In genomic region chr6:84018906-84019550, GRCm38 (mm10) we compare ENCODE assay signal across 9 mouse cellular contexts. TPM values are rescaled to one million over a fixed set of nuclear protein-coding genes. Genes with fewer than 3 reads are reported as not detected.
A peak's percentile ranks its signal among the peaks of the same experiment; 100 is the strongest.
DNase-seq lines count a peak whose midpoint lies in the region; ATAC-seq and TF ChIP-seq lines count a peak whose summit lies in the region.
"Had no signal": no experiment of that assay in that cellular context is flagged by ENCODE, and none has a peak within 500 bp of the region (broad histone marks: within the 10 kb centered on the region; RNA-seq: fewer than 3 reads in every experiment).

No protein-coding gene starts in this region.

- no peaks in the 10 kb centered on the region for H3K36me3 ChIP-seq in forebrain, postnatal 0 days (ENCODE audit: insufficient read depth)
- H3K36me3 ChIP-seq in hindbrain, embryonic 11.5 days (ENCODE audit: control insufficient read depth, insufficient read depth, low read length), result no peaks in the 10 kb centered on the region
- H3K36me3 ChIP-seq in limb, embryonic 14.5 days (ENCODE audit: control insufficient read depth, insufficient read depth, low read length), result no peaks in the 10 kb centered on the region
- H3K36me3 ChIP-seq in midbrain, embryonic 15.5 days (replicated peaks), result no peaks in the 10 kb centered on the region

- H3K4me1 ChIP-seq in forebrain, postnatal 0 days (ENCODE audit: insufficient read depth), result peaks cover 6% of the 10 kb centered on the region; the same call in 1 of the 2 replicates
- H3K4me1 ChIP-seq in hindbrain, embryonic 11.5 days (replicated peaks; ENCODE audit: control insufficient read depth, insufficient read depth, low read length), result no peaks in the 10 kb centered on the region; the same call in 1 of the 2 replicates
- H3K4me1 ChIP-seq in limb, embryonic 14.5 days (ENCODE audit: control insufficient read depth, insufficient read depth, low read length), result peaks cover 9% of the 10 kb centered on the region; the same call in 1 of the 2 replicates
- peaks cover 8% of the 10 kb centered on the region for H3K4me1 ChIP-seq in midbrain, embryonic 15.5 days

- H3K27me3 ChIP-seq in forebrain, postnatal 0 days (ENCODE audit: insufficient read depth, low read length), result no peaks in the 10 kb centered on the region
- H3K27me3 ChIP-seq in hindbrain, embryonic 11.5 days (ENCODE audit: control insufficient read depth, insufficient read depth, low read length), result peaks cover 2% of the 10 kb centered on the region
- no peaks in the 10 kb centered on the region for H3K27me3 ChIP-seq in limb, embryonic 14.5 days (ENCODE audit: control insufficient read depth, insufficient read depth, low read length)
- peaks cover 5% of the 10 kb centered on the region for H3K27me3 ChIP-seq in midbrain, embryonic 15.5 days (replicated peaks)
- H3K27me3 ChIP-seq: Patski had no signal

- TF ChIP-seq POLR2A in limb, embryonic 14.5 days (IDR thresholded peaks at IDR 0.05; ENCODE audit: borderline replicate concordance, extremely low read depth, insufficient read depth, insufficient read length), result no peak

- peak overlapping the region; percentile 33; the same call in 1 of the 2 replicates for H3K9ac ChIP-seq in forebrain, postnatal 0 days
- H3K9ac ChIP-seq in hindbrain, embryonic 11.5 days (ENCODE audit: low read depth, low read length), result no peak overlapping the region
- peak overlapping the region; percentile 12; the same call in 1 of the 2 replicates for H3K9ac ChIP-seq in limb, embryonic 14.5 days (ENCODE audit: low read depth, low read length, severe bottlenecking)
- H3K9ac ChIP-seq in midbrain, embryonic 15.5 days, result peak overlapping the region; percentile 26; the same call in 1 of the 2 replicates

- H3K4me3 ChIP-seq in forebrain, postnatal 0 days (ENCODE audit: low read depth, low read length), result peak overlapping the region; percentile 32
- H3K4me3 ChIP-seq in hindbrain, embryonic 11.5 days (ENCODE audit: low read depth, low read length), result peak overlapping the region; percentile 12
- H3K4me3 ChIP-seq in limb, embryonic 14.5 days (replicated peaks; ENCODE audit: low read length), result peak overlapping the region; percentile 28
- peak overlapping the region; percentile 33 for H3K4me3 ChIP-seq in midbrain, embryonic 15.5 days

- H3K4me2 ChIP-seq in forebrain, postnatal 0 days (ENCODE audit: low read depth), result peak overlapping the region; percentile 62
- peak overlapping the region; percentile 45 for H3K4me2 ChIP-seq in hindbrain, embryonic 11.5 days (replicated peaks; ENCODE audit: low read depth, low read length)
- peak overlapping the region; percentile 67 for H3K4me2 ChIP-seq in limb, embryonic 14.5 days (replicated peaks; ENCODE audit: low read depth, low read length, severe bottlenecking)
- H3K4me2 ChIP-seq in midbrain, embryonic 15.5 days, result peak overlapping the region; percentile 61

- H3K27ac ChIP-seq in forebrain, postnatal 0 days (ENCODE audit: low read depth, low read length), result no peak overlapping the region
- no peak overlapping the region for H3K27ac ChIP-seq in hindbrain, embryonic 11.5 days (ENCODE audit: low read depth, low read length)
- no peak overlapping the region for H3K27ac ChIP-seq in limb, embryonic 14.5 days (replicated peaks; ENCODE audit: low read depth, low read length)
- no peak overlapping the region for H3K27ac ChIP-seq in midbrain, embryonic 15.5 days

- DNase-seq in urinary bladder, adult 18-20 months (ENCODE audit: low spot score in 2 of 2), result peak; percentile 43 to 46
- DNase-seq in urinary bladder, postnatal 4 days (ENCODE audit: low spot score in 2 of 2), result no peak
- DNase-seq in forebrain, postnatal 0 days, result no peak
- peak; percentile 56 for DNase-seq in hindbrain, embryonic 11.5 days (ENCODE audit: low spot score)
- peak; percentile 62 for DNase-seq in limb, embryonic 14.5 days (ENCODE audit: low spot score)
- DNase-seq in yolk sac, embryonic 10.5 days (ENCODE audit: low spot score), result peak; percentile 46
- no peak for DNase-seq in left cerebral cortex, adult 9 months (ENCODE audit: low spot score in 2 of 2)

- WGBS in forebrain, postnatal 0 days, result 6% methylated on average over 28 of the region's 28 CpGs
- 6% methylated on average over 28 of the region's 28 CpGs for WGBS in hindbrain, embryonic 11.5 days
- 2% methylated on average over 28 of the region's 28 CpGs for WGBS in limb, embryonic 14.5 days
- 3% methylated on average over 28 of the region's 28 CpGs for WGBS in midbrain, embryonic 15.5 days

- ATAC-seq in forebrain, postnatal 0 days, result peak; percentile 38; the same call in 1 of the 2 replicates
- ATAC-seq in hindbrain, embryonic 11.5 days (ENCODE audit: low FRiP score), result no peak
- ATAC-seq in limb, embryonic 14.5 days (ENCODE audit: low FRiP score, low read depth), result peak; percentile 74
- no peak for ATAC-seq in midbrain, embryonic 15.5 days (replicated peaks)
- ATAC-seq: Patski had no signal

- no peaks in the 10 kb centered on the region for H3K9me3 ChIP-seq in forebrain, postnatal 0 days (ENCODE audit: low read length)
- H3K9me3 ChIP-seq in hindbrain, embryonic 11.5 days (ENCODE audit: control insufficient read depth, low read length), result no peaks in the 10 kb centered on the region
- no peaks in the 10 kb centered on the region for H3K9me3 ChIP-seq in limb, embryonic 14.5 days (ENCODE audit: control insufficient read depth, low read length)
- no peaks in the 10 kb centered on the region for H3K9me3 ChIP-seq in midbrain, embryonic 15.5 days

- TF ChIP-seq CTCF in forebrain, postnatal 0 days (IDR thresholded peaks at IDR 0.05; ENCODE audit: low read depth), result no peak

RNA-seq across cellular contexts. Expression of gene Dysf, which starts 10.6 kb away (rescaled TPM):
- 1.0 and 1.3 TPM in 2 replicates for total RNA-seq in forebrain, postnatal 0 days (2014; rRNA removed)
- polyA plus RNA-seq in forebrain, postnatal 0 days (2015; fragmentation: Nextera tagmentation; extraction: Ambion mirVana), result 0.47 and 1.4 TPM in 2 replicates
- polyA plus RNA-seq in hindbrain, embryonic 11.5 days (2014; fragmentation: Nextera tagmentation; extraction: Ambion mirVana), result 4.9 and 5.6 TPM in 2 replicates
- polyA plus RNA-seq in limb, embryonic 14.5 days (2012; rRNA removed), result 16.5 and 18.2 TPM in 2 replicates
- polyA plus RNA-seq in limb, embryonic 14.5 days (2014; fragmentation: Nextera tagmentation; extraction: Ambion mirVana), result 10.5 and 13.2 TPM in 2 replicates
- polyA plus RNA-seq in midbrain, embryonic 15.5 days (2015; fragmentation: Nextera tagmentation; extraction: Ambion mirVana), result 1.6 and 2.6 TPM in 2 replicates

Comparison
In these comparisons a context has a peak if more than half of its experiments do, and no peak if none do; other contexts are left out.
1. DNase-seq: peak in urinary bladder, adult 18-20 months (2 of 2), hindbrain, embryonic 11.5 days (single experiment), limb, embryonic 14.5 days (single experiment) and yolk sac, embryonic 10.5 days (single experiment); none in urinary bladder, postnatal 4 days (0 of 2), forebrain, postnatal 0 days (single experiment) and left cerebral cortex, adult 9 months (0 of 2).
2. ATAC-seq: peak in forebrain, postnatal 0 days (single experiment) and limb, embryonic 14.5 days (single experiment); none in hindbrain, embryonic 11.5 days (single experiment) and midbrain, embryonic 15.5 days (single experiment).
3. Peak in every context shown above with its lines, with median percentiles within 50 percentile points of each other: H3K4me2 ChIP-seq and H3K4me3 ChIP-seq.